Mouse (Mus musculus) cerebellum, adult (tissue): Measurements from ENCODE around the gene Rtn3.

Experiments used
- ATAC-seq: cut with Nextera tagmentation; 2 replicates; pipeline ENCODE4 v1.9.2; 2017; ENCODE audit warnings: mild to moderate bottlenecking, moderate library complexity, mixed read lengths; ENCODE audit not compliant: insufficient number of reproducible peaks, low FRiP score, low TSS enrichment

Rtn3 gene

GRCm38 (mm10) chr19:7386042-7386441, 97.0 kb downstream of the Rtn3 start:
- no peak for ATAC-seq

DNA sequence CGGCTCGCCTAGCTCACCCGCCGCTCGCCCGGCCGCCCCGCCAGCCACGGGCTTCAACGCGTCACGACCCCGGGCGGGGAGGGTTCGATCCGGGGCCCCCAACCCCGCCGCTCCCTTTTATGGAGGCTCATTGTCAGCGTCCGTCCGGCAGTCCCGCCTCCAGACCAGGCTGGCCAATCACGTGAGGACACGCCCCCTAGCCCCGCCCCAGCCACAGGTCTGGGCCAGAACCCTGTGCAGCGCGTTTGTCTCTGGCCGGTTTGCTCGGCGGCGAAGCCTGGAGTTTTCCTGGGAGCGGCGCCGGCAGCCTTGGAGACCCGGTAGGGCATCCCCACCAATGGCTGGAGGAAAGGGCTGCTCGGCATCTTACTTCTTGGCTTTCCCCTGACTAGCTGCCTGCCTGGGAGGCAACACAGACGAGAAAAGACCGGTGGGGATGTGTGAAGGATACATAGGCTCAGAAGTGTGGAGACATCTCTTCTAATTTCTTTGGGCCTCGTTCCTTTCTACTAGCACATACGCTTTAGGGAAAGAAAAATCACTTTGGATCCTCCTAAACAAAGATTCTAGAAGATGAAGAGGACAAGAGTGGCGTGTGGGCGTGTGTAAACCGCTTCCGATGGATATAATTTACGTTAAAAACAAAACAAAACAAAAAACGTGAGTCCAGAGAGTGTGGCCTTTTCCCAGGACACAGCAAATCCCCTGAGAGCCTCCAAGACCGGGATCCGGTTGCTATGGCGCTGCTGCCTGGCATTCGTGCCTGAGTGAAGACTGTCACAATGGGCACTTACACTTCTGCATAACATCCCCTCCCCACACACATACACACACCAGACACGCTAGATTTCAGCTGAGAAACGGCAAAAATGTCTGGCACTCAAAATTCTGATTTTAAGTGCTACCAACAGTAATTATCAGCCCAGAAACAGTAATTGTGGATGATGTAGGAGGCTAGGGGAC, 99.9 kb downstream of the Rtn3 start, which contains the start of gene Spindoc:
Gene Spindoc, minus strand, starts transcription at position 92 of the 963 bp plus-strand sequence.
- peak; percentile 93 for ATAC-seq

GRCm38 (mm10) chr19:7382248-7382902, 100.7 kb downstream of the Rtn3 start:
- peak; percentile 36; the same call in 1 of the 2 replicates for ATAC-seq

DNA sequence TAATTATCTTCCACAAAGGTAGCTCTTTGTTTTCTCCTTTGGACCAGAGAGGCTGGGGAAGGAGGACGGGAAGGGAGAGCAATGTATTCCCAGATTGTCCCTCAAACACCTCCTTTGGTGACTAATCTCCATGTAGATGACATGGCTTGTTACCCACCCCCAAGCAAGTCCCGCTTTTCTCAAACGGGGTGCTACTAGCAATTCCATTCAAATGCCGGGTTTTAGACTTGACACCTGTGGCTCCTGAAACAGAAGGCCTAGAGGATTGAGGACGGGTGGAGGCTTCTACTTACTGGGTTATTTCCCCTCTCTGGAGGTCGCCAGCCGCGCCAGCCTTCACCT, 101.2 kb downstream of the Rtn3 start:
- no peak for ATAC-seq

DNA sequence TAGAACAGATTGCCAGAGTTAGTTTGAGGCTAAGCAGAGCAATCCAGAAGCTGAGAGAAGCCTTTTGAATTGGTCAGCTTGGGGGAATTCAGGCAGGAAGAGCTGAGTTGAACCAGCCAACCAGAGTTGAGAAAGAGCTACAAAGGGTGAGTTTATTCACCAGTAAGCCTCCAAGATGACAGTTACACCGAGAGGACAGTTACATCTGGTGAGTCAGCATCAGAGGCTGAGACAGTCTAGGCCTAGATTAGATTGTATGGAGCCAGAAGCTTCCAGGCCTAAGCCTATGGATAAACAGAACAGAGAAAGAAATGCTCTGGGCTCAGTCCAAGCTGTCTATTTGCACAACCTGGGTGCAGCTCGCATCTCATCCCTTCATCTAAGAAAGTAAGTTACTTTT, 105.4 kb downstream of the Rtn3 start:
- no peak for ATAC-seq
